Mouse (Mus musculus) cortical plate, adult 2 months (tissue): ENCODE data around the gene Prss50.

Experiments
- CTCF ChIP-seq: fragments of 200-500 bp; IDR thresholded peaks from 2 replicates; pipeline ENCODE4 v1.5.1; 2011; ENCODE audit warnings: mild to moderate bottlenecking, control low read depth, low read length; ENCODE audit not compliant: insufficient read depth; ENCODE audit errors: extremely low read depth
- POLR2A ChIP-seq: fragments of 200-500 bp; IDR thresholded peaks from 2 replicates; pipeline ENCODE4 v1.6.1; 2011; ENCODE audit warnings: mild to moderate bottlenecking, low read length, control low read depth; ENCODE audit not compliant: insufficient read depth; ENCODE audit errors: extremely low read depth

DNA sequence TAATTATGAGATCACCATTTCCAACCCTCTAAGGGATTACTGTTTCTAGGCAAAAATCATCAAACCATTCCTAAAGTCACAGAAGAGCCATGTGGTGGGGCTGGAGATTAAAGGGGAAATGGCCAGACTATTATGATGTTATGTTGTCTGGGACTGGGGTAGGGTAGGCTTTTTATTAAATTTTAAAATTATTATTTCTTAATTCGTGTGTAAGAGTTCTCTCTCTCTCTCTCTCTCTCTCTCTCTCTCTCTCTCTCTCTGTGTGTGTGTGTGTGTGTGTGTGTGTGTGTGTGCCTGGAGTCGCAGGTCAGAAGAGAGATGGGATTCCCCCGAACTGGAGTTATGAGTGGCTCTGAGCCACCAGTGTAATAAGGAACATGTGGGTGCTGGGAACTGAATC lies 31.4 kb upstream of the Prss50 start, which contains the start of gene Prss43:
- TF ChIP-seq CTCF (no peak), POLR2A (no peak)
